Mouse (Mus musculus): ENCODE data around the gene Commd7.
A peak's percentile ranks its signal among the peaks of the same experiment; 100 is the strongest.
"Not testable (repeated sequence)": the region's sequence is repeated elsewhere in the genome, so short reads cannot be mapped to it uniquely, and the experiment has no call there.

Commd7 gene

DNA sequence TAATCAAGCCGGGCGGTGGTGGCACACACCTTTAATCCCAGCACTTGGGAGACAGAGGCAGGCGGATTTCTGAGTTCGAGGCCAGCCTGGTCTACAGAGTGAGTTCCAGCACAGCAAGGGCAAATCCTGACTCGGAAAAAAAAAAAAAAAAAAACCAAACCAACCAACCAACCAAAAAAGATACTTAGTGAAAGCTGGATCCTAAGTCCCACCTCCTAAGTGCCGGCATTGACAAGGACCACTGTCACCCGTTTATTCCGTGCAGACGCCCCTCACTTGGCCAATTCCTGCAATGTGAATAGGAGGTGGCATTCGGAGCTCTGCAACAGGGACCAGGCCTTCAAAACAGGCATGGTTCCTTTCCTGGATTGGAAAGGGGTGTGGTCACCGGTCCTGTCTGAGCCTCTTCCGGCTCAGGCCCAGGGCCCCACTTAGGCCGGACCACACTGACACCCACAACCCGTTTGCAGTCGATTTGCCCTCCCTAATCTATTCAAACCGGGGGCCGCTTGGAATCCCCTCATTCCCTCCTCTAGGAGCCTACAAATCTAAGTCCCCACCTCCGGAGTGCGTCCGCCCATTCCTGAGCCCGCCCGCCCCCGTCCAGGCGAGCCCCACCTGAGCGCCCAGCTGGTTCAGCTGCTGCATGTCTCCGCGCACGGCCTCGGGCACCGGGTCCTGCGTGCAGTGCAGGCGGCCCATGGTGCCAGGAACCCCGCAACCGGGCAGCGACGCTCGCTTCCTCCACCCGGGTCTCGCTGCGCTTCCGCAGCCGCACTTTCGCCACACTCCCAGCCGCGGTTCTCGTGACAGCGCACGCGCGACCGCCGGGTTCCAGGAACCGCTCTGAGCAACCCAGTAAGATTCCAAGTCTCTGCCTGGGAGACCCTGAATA is at the start of gene Commd7:
Gene Commd7, minus strand, starts transcription at position 806 of the 895 bp plus-strand sequence.
- DNase-seq: peak; percentile 86

- DNase-seq: no peak
Observed at GRCm38 (mm10) chr2:153679959-153680358, 47.4 kb upstream of the Commd7 start.

DNA sequence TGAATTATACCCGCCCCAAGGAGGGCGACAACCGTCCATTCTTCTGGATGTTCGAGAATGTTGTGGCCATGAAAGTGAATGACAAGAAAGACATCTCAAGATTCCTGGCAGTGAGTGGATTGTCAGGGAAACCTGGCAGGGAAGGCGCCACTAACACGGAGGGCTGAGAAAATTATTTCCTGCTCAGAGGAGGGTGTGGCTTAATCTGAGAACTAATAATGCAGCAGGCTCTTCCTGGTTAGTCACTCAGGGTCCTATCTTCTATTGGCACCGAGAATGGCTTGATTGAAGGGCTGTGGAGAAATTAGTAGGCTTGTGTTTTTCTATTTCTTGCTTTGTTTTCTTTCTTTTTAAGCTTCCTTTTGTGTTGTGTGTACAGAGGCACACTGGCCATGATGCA is 45.0 kb upstream of the Commd7 start:
- no peak for DNase-seq

DNA sequence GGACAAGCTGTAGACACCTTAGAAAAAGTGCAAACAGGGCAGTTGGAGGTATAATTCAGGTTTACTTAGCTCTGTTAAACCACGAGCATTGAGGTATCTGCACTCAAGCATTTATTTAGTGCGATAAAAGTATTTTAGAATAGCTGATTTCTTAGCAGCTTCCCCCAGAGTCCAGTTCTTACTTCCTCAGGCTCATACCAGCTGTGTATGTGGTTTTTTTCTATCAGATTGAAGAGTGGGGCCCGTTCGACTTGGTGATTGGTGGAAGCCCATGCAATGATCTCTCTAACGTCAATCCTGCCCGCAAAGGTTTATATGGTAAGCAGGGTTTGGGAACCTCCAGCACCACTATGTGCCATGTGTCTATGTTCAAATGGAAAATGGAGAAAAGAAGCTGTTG is 44.4 kb upstream of the Commd7 start:
- DNase-seq: no peak

DNA sequence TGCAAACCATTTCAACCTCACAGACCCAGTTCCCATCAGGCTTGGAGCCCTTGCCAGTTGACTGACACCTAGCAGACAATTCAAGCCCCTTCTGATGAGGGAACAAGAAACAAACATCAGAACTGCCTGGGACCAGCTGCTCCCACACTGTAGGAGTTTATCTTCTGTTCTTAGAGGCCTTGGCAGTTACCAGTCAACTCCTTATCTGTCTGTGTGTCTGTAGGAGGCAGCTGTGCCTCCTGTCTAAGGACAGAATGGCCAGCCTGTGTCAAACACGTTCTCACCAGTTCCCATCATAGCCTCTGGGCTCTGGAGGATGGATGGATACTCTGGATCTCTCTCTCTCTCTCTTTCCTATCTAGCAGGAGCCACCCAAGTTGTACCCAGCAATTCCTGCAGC is 42.8 kb upstream of the Commd7 start:
- DNase-seq: not testable (repeated sequence)

- no peak for DNase-seq
Observed at GRCm38 (mm10) chr2:153672619-153673018, 40.0 kb upstream of the Commd7 start.

DNA sequence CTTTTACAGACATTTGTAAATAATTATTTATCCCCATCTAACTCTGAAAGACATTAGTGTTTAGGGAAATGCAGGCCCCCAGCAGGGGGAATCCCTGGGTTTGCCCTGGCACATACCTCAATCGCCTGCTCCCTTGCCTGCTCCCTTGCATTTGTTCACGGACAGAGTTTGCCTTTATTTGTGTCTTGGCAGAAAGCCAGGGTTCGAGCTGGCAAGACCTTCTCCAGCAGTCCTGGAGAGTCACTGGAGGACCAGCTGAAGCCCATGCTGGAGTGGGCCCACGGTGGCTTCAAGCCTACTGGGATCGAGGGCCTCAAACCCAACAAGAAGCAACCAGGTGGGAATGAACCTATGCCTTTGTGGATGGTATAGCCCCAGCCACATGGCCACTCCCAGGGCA is 37.5 kb upstream of the Commd7 start:
- no peak for DNase-seq

GRCm38 (mm10) chr2:153668754-153669376 is 36.3 kb upstream of the Commd7 start:
- peak; percentile 79 for DNase-seq

DNA sequence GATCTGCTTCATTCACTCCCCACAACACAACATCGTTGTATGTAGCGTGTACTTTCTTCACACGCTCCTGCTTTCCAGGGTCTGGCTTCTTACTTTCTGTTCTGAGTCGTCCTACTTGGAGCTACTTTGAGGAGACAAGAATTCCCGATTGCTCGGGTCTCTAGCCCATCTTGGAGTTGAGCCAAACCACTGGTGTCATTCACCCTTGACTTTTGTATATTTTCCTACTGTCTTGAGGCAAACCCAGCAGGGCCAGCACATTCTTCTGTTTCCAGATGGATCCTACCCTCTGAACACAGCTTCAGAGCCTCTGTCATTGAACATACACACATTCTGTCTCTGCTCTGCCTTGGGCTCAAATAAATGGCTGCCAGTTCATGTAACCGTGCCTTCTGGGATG is 32.8 kb upstream of the Commd7 start:
- DNase-seq: no peak

GRCm38 (mm10) chr2:153660616-153661015 is 28.0 kb upstream of the Commd7 start:
- no peak for DNase-seq

DNA sequence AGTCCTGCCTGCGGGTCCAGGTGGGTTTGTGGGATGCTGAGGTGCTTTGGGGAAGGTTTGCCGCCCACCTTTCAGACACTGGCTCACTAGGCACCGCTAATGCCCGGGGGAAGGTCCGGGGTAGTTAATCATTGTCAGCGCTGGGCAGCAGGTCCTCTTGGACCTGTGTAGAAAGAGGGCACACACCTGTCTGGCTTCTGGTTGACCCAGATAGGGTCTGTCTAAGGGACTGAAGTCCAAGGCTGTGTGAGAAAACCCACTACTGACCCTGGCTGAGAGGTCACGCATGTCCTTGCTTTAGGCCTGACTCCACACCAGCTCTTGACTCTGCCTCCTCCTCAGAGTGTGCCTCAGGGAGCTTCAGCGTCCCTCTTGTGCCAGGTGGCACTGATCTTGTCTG is 25.1 kb upstream of the Commd7 start:
- DNase-seq: not testable (repeated sequence)

- DNase-seq: no peak
Observed at GRCm38 (mm10) chr2:153651681-153652080, 19.1 kb upstream of the Commd7 start.

- DNase-seq: peak; percentile 13
Observed at GRCm38 (mm10) chr2:153650014-153650687, 17.6 kb upstream of the Commd7 start.

GRCm38 (mm10) chr2:153649298-153650013 is 16.9 kb upstream of the Commd7 start, which contains the start of gene Dnmt3b:
Gene Dnmt3b, plus strand, starts transcription at chr2:153649450.
- DNase-seq: peak; percentile 48

- no peak for DNase-seq
Observed at GRCm38 (mm10) chr2:153648773-153649297, 16.3 kb upstream of the Commd7 start.

DNA sequence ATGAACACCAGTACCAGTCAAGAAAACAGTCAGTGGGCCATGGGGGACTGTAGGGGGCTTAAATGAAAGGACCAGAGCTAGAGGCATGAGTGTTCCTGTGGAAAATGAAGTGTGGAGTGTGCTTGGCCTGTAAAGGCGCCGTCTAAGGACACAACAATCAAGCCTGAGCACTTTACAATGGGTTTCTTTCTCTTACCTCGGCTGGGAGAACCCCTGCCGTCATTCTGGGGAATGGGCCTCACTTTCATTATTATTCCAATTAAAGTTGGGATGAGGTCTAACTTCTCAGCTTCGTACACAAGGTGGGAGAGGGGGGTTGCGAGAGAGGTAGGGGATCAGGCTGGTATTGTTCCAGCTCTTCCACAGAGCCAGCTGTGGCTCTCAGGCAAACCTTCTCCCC is 10.4 kb upstream of the Commd7 start:
- DNase-seq: no peak

- no peak for DNase-seq
Observed at GRCm38 (mm10) chr2:153642496-153642895, 9.9 kb upstream of the Commd7 start.

GRCm38 (mm10) chr2:153638977-153639680 is 6.5 kb upstream of the Commd7 start:
- no peak for DNase-seq

DNA sequence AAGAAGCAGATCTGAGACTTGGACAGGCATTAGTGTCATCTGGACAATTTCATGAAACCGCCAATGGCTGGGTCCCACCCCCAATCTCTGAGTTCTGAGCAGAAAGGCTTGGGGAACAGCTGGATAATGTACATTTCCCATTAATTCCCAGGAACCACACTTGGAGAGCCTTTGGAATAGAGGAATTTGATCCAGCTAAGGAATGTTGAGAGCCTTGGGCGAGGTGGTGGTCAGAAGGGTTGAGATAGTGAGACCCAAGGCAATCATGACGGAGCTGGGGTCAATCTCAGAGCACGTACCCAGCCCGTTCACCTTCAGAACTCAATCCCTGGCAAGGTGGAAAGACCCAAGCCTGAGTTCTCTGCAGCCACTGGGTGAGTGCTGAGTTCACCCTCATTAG is 678 bp upstream of the Commd7 start:
- no peak for DNase-seq

- DNase-seq: no peak
Observed at GRCm38 (mm10) chr2:153632871-153633226, 268 bp upstream of the Commd7 start.

GRCm38 (mm10) chr2:153630950-153631349 is 1.6 kb downstream of the Commd7 start:
- DNase-seq: no peak

- DNase-seq: no peak
Observed at GRCm38 (mm10) chr2:153622449-153622848, 10.1 kb downstream of the Commd7 start.
